32 mouse cellular contexts compared by ENCODE assay signal in the genomic region with DNA sequence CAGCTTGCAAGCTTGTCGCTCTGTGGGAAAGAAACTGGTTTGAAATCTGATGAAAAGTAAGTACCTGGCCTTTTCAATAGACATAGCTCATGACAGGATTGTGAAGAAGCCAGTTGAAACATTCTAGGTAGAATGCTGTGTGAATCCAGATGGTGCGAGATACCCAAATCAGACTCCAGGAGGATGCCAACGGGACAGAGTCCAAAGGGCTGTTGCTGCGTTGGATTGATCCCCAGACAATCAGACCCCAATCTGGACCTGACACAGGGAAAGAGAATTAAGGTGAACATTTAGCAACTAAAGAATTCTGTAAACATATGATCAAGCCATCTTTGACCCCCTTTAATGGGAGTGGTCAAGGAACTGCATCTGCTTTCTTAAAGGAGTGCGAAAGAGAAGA.
"Had no signal": no experiment of that assay in that cellular context is flagged by ENCODE, and none has a peak within 500 bp of the region (broad histone marks: within the 10 kb centered on the region; RNA-seq: fewer than 3 reads in every experiment).

No protein-coding gene starts in this region.

- H3K4me2 ChIP-seq: limb, embryonic 12.5 days; limb, embryonic 13.5 days; limb, embryonic 15.5 days; liver, embryonic 11.5 days; liver, embryonic 12.5 days; liver, embryonic 13.5 days; liver, embryonic 15.5 days; lung, embryonic 14.5 days; lung, embryonic 15.5 days; midbrain, embryonic 12.5 days; midbrain, embryonic 13.5 days; midbrain, embryonic 15.5 days; neural tube, embryonic 12.5 days; neural tube, embryonic 13.5 days had no signal

- H3K9ac ChIP-seq: limb, embryonic 12.5 days; limb, embryonic 13.5 days; limb, embryonic 15.5 days; liver, embryonic 12.5 days; liver, embryonic 13.5 days; liver, embryonic 14.5 days; liver, embryonic 15.5 days; liver, postnatal 0 days; lung, embryonic 14.5 days; lung, embryonic 15.5 days; midbrain, embryonic 12.5 days; midbrain, embryonic 13.5 days; midbrain, embryonic 15.5 days; neural tube, embryonic 12.5 days; neural tube, embryonic 13.5 days had no signal

- H3K36me3 ChIP-seq: limb, embryonic 10.5 days; limb, embryonic 12.5 days; limb, embryonic 13.5 days; limb, embryonic 15.5 days; liver, embryonic 12.5 days; liver, embryonic 13.5 days; liver, embryonic 15.5 days; lung, embryonic 15.5 days; midbrain, embryonic 10.5 days; midbrain, embryonic 12.5 days; midbrain, embryonic 13.5 days; midbrain, embryonic 15.5 days; neural tube, embryonic 12.5 days; neural tube, embryonic 13.5 days had no signal

- H3K27ac ChIP-seq: left cerebral cortex, adult 2 months; limb, embryonic 10.5 days; limb, embryonic 12.5 days; limb, embryonic 13.5 days; limb, embryonic 15.5 days; liver, embryonic 12.5 days; liver, embryonic 13.5 days; liver, embryonic 14.5 days; liver, embryonic 15.5 days; lung, embryonic 15.5 days; macrophage; midbrain, embryonic 10.5 days; midbrain, embryonic 12.5 days; midbrain, embryonic 13.5 days; midbrain, embryonic 15.5 days; neural tube, embryonic 12.5 days; neural tube, embryonic 13.5 days had no signal

- H3K4me3 ChIP-seq: left cerebral cortex, adult 2 months; limb, embryonic 10.5 days; limb, embryonic 12.5 days; limb, embryonic 13.5 days; limb, embryonic 15.5 days; liver, embryonic 12.5 days; liver, embryonic 13.5 days; liver, embryonic 15.5 days; lung, embryonic 15.5 days; megakaryocyte, embryonic 14.5 days; midbrain, embryonic 10.5 days; midbrain, embryonic 12.5 days; midbrain, embryonic 13.5 days; midbrain, embryonic 15.5 days; myocyte; neural tube, embryonic 12.5 days; neural tube, embryonic 13.5 days had no signal

- H3K9me3 ChIP-seq: limb, embryonic 10.5 days; limb, embryonic 12.5 days; limb, embryonic 13.5 days; limb, embryonic 15.5 days; liver, embryonic 12.5 days; liver, embryonic 13.5 days; liver, embryonic 15.5 days; lung, embryonic 15.5 days; midbrain, embryonic 10.5 days; midbrain, embryonic 12.5 days; midbrain, embryonic 13.5 days; midbrain, embryonic 15.5 days; neural tube, embryonic 12.5 days; neural tube, embryonic 13.5 days had no signal

- H3K27me3 ChIP-seq: limb, embryonic 12.5 days; limb, embryonic 13.5 days; limb, embryonic 15.5 days; liver, embryonic 12.5 days; liver, embryonic 13.5 days; liver, embryonic 15.5 days; lung, embryonic 15.5 days; megakaryocyte, embryonic 14.5 days; midbrain, embryonic 12.5 days; midbrain, embryonic 13.5 days; midbrain, embryonic 15.5 days; neural tube, embryonic 12.5 days; neural tube, embryonic 13.5 days had no signal

- H3K4me1 ChIP-seq: limb, embryonic 13.5 days; limb, embryonic 15.5 days; liver, embryonic 12.5 days; liver, embryonic 13.5 days; liver, embryonic 15.5 days; lung, embryonic 15.5 days; megakaryocyte, embryonic 14.5 days; midbrain, embryonic 10.5 days; midbrain, embryonic 12.5 days; midbrain, embryonic 13.5 days; midbrain, embryonic 15.5 days; neural tube, embryonic 12.5 days had no signal

- ATAC-seq: liver, embryonic 12.5 days; liver, postnatal 0 days; lung, postnatal 0 days; midbrain, embryonic 13.5 days; midbrain, embryonic 15.5 days; midbrain, embryonic 16.5 days had no signal

- DNase-seq: liver; liver, embryonic 13.5 days; liver, postnatal 0 days; lung, adult 18-20 months; lung, adult 2 months; lung, embryonic 14.5 days; lung, postnatal 10 days; lung, postnatal 14 days; lung, postnatal 36 days; lung, postnatal 4 days; midbrain, embryonic 14.5 days had no signal
